Mouse (Mus musculus) brain, adult 2 months (tissue): ENCODE measurements at regions not wholly inside any gene's neighbourhood (a gene's known extent, or its start where the extent isn't known, plus 50 kb on each side); places are given as distances from the start of the nearest gene placed in this dataset.

Experiments
- DNase-seq: peaks from one replicate; pipeline ENCODE4 v3.0.0; 2011; ENCODE audit warnings: low read depth, low spot score

DNA sequence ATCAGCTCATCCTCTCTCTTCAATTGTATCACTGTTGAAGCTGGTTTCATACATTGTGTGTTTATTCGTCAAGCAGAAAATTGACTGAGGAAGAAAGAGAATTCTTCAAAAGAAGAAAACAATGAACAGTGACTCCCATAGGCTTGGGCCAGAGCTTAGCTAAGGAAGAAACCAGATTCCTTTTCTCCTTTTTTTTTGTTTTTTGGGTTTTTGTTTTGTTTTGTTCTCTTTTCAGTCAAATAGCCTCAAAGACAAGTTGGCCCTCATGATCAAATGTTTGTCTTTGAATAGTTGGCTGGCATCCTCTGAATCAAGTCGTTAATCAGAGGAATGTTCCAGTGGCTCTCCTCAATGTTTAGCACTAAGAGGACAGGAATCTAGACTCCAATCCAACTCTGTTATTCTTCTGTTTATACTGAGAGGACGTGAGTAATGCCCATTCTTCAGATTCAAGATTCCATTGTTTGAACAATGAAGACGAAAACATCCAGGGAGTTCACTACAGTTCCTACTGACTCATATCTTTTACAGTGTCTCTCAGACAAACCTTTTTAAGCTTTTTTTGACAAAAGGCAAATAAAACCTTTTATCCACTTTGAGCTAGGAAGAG is 86.1 kb upstream of the Adgrl4 start:
- DNase-seq, result no peak

- DNase-seq, result peak; percentile 92
Measured at GRCm38 (mm10) chr3:151366302-151366701, 71.4 kb upstream of the Adgrl4 start.

DNA sequence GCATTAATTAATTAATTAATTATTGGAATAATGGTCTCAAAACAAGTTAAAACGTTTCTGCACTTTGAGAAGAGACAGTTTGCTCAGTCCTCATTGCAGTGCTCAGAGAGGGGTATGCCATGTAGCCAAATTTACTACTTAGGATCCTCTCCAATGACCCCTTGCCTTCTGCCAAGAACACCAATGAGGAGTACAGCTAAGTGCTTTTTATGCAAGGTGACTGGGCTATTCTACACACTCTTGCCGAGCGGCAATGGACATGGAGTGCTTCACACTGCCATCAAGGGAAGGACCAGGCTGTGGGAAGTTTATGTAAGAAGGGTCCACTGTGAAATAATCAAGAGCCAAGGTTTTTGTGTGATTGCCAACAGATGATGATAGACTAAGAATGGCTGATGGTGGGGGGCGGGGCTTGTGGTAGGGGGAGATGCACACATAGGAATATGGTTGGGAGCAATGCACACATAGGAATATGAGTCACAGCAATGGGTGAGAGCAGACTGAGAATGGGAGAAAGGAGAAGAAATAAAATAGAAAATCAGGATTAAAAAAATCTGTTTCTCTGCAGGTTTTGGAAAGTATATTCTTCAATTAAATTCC is 70.9 kb upstream of the Adgrl4 start:
- peak; percentile 17 for DNase-seq

GRCm38 (mm10) chr3:151383326-151384019 is 54.2 kb upstream of the Adgrl4 start:
- peak; percentile 17 for DNase-seq

DNA sequence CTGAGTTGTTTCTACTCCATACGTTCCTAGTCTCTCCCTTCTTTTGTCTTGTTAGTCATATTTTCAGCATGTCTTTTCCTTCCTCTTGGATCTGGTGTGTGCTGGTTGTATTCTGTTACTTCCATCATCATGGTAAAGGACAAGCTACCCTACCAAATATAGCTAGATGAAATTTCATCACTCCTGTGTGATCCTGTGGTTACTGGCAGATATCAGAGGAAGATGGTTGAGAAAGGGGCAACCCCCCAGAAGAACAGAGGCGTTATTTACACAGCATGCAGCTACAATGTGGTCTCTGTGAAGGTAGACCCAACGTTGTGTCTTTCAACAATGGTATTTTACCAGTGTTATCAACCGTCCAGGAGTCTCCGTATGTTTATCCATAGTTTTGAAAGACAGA is 52.8 kb upstream of the Adgrl4 start:
- DNase-seq, result no peak

DNA sequence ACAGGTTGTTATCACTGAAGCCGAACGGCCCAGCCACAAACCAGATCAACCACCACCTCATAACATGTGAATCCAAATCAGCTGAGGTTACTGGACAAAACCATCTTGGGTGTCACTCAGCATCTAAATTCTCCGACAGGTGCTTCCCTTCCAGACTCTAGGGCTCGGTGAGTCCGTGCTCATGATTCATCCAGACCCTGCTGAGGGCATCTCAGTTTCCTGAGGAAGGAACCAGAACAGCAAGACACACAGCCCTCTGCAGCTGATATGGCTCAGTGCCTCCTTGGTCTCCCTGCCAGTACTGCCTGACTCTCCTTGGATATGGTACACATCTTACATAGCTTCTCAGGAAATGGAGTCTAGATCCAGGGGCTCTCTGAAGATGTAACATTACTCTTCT is 51.6 kb upstream of the Adgrl4 start:
- no peak for DNase-seq
